Mouse (Mus musculus): Measurements from ENCODE around the gene Ces1h.
"Not testable (repeated sequence)": the region's sequence is repeated elsewhere in the genome, so short reads cannot be mapped to it uniquely, and the experiment has no call there.

Ces1h gene

GRCm38 (mm10) chr8:93379625-93380024 is at the start of gene Ces1h:
Gene Ces1h (minus strand): TSS chr8:93379725.
- DNase-seq (ENCODE audit: low read depth), result no peak

DNA sequence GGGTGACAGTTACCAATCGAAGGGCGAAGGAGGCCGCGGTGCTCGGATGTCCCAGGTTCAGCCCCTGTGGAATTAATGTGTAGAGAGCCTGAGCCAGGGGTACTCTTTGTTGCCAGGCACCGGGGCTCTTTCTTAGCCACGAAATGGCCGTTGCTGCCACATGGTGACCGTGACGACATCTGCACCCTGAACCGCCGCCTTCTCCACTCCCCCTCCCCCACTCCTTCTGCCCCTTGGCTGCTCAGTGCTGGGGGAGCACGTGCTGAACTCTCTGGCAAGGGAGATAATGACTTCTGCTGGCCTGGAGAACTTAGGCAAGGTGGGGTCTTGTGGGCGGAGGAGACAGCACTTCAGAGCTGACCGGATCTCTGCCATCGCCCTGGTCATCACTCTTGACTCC is 47.7 kb upstream of the Ces1h start:
- no peak for DNase-seq (ENCODE audit: low read depth)

DNA sequence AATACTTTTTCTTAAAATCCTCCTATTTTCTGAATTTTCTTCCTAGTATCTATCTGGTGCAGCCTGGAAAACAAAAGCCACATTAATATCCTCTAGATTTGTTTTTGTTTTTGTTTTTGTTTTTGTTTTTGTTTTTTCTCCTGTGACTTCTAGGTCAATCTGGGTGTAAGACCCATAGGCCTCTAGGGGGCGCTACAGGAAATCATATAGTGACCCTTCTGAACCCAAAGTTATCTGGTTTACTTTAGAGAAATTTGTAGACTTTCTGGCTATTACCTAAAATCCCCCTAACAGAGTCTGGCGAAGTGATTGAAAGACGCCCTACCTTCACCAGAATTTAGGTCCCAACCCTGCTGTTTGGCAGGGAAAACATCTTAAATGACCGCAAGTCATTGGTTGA is 35.9 kb upstream of the Ces1h start:
- no peak for DNase-seq (ENCODE audit: low read depth)

GRCm38 (mm10) chr8:93408830-93409229 is 29.3 kb upstream of the Ces1h start:
- DNase-seq (ENCODE audit: low read depth), result no peak

GRCm38 (mm10) chr8:93399698-93400097 is 20.2 kb upstream of the Ces1h start:
- DNase-seq (ENCODE audit: low read depth), result no peak

- peak; percentile 45 for DNase-seq (ENCODE audit: low read depth)
Observed at GRCm38 (mm10) chr8:93398044-93398443, 18.5 kb upstream of the Ces1h start.

GRCm38 (mm10) chr8:93394079-93394619 is 14.6 kb upstream of the Ces1h start:
- DNase-seq (ENCODE audit: low read depth), result not testable (repeated sequence)

DNA sequence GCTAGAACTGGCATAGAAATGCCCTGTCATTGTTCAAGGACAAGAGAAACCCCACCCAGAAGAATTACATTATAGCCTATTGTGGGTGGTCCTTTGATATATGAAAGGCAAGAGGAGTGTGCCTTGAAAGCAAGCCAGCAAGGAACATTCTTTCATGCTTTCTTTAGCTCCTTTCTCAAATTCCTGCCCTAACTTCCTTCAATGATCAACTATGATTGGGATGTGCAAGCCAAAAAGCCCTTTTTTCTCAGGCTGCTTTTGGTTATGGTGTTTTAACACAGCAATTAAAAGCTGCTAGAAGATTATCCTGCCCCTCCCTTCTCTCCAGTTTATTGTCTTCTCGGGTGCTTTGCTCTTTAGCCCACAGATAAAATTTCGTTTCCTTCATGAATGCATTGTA is 10.0 kb downstream of the Ces1h start:
- no peak for DNase-seq (ENCODE audit: low read depth)

GRCm38 (mm10) chr8:93360113-93360512 is 19.4 kb downstream of the Ces1h start:
- peak; percentile 29 for DNase-seq (ENCODE audit: low read depth)

DNA sequence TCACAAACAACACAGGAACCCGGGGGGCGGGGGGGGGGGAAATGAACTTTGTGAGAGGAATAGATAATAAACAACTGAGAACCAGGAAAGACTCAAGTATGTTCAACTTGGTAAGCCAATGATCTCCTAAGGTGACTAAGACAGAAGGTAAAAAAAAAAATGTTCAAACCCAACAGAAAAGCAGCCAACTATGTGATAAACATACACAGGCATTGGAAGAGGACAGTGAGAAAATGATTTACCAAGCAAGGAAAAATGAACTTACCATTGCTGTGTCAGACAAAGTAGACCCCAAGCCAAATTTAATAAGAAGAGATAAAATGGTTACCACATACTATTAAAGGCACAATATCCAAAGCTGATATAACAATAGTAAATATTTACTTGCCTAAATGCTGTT is 40.0 kb downstream of the Ces1h start:
- DNase-seq (ENCODE audit: low read depth), result no peak

GRCm38 (mm10) chr8:93337207-93337606 is 42.3 kb downstream of the Ces1h start, which contains the start of gene Ces1g:
Gene Ces1g (minus strand): TSS chr8:93337308.
- no peak for DNase-seq (ENCODE audit: low read depth)

GRCm38 (mm10) chr8:93332703-93333102 is 46.8 kb downstream of the Ces1h start:
- peak; percentile 59 for DNase-seq (ENCODE audit: low read depth)

- DNase-seq (ENCODE audit: low read depth), result no peak
Observed at GRCm38 (mm10) chr8:93331151-93331550, 48.4 kb downstream of the Ces1h start.

DNA sequence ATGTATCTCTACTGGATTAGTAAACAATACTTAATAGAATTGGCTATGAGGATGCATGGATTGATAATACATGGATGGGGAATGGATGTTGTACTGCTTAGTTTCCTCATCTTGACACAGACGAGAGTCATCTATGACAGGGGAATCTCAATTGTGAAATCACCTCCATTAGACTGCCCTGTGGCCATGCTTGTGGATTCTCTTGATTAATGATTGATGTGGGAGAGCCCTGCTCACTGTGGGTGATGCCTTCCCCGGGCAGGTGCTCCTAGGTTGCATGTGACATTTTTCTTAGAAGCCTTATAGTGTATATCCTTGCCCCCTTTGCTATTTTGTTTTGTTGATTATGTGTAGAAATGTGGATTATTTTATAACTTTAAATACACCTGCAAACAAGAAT is 54.4 kb downstream of the Ces1h start:
- DNase-seq (ENCODE audit: low read depth), result no peak

DNA sequence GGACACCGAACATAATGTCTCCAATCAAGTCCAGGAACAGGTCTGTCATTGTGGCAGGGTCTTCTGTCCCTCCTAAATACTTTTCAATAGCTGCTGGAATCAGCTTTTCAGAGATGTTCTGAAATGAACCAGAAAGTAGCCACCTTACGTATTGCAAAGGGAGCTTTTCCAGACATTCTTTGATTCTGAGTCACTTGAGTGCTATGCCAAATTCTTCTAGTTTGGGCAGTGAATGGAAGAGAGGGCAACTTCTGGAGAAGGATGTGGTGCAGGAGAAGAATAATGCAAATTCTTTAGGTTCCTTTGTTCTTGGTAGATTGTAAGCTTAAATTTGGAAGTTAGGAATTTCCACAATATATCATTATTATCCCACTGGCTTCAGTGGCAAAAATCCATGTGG is 62.5 kb downstream of the Ces1h start:
- DNase-seq (ENCODE audit: low read depth), result peak; percentile 14

GRCm38 (mm10) chr8:93315557-93315956 is 64.0 kb downstream of the Ces1h start:
- no peak for DNase-seq (ENCODE audit: low read depth)

Measured in NIH3T3 (cell line).